Mouse (Mus musculus) kidney, embryonic 16.5 days (tissue): Measurements from ENCODE around the gene Amer2. TPM values are rescaled to one million over a fixed set of nuclear protein-coding genes. Genes with fewer than 3 reads are reported as not detected.

ENCODE experiments used
- ATAC-seq: fragments of 200-750 bp; cut with Nextera tagmentation; 2 replicates; pipeline ENCODE4 v1.8.0; 2017; ENCODE audit warnings: moderate TSS enrichment; ENCODE audit not compliant: low FRiP score, low TSS enrichment
- H3K27ac ChIP-seq: fragments of 300-500 bp; sonication (generic); 2 replicates; pipeline ENCODE4 v1.5.1; 2014; ENCODE audit warnings: low read length
- H3K27me3 ChIP-seq: fragments of 300-500 bp; sonication (generic); 2 replicates; pipeline ENCODE4 v1.6.1; 2014; ENCODE audit warnings: low read length, control low read depth, mixed read lengths; ENCODE audit not compliant: insufficient read depth
- H3K36me3 ChIP-seq: fragments of 300-500 bp; sonication (generic); 2 replicates; pipeline ENCODE4 v1.6.1; 2014; ENCODE audit warnings: low read length, control low read depth, mixed read lengths; ENCODE audit not compliant: insufficient read depth
- H3K4me1 ChIP-seq: fragments of 300-500 bp; sonication (generic); 2 replicates; pipeline ENCODE4 v1.6.1; 2014; ENCODE audit warnings: low read length, control low read depth, mixed read lengths; ENCODE audit not compliant: insufficient read depth
- H3K4me2 ChIP-seq: fragments of 300-500 bp; sonication (generic); replicated peaks from 2 replicates; pipeline ENCODE4 v1.6.1; 2014; ENCODE audit warnings: low read depth, low read length
- H3K4me3 ChIP-seq: fragments of 300-500 bp; sonication (generic); 2 replicates; pipeline ENCODE4 v1.5.1; 2014; ENCODE audit warnings: mild to moderate bottlenecking, low read length
- H3K9ac ChIP-seq: fragments of 300-500 bp; sonication (generic); replicated peaks from 2 replicates; pipeline ENCODE4 v1.6.1; 2014; ENCODE audit warnings: low read length
- H3K9me3 ChIP-seq: fragments of 300-500 bp; sonication (generic); 2 replicates; pipeline ENCODE4 v1.6.1; 2016; ENCODE audit warnings: low read length, control low read depth
- WGBS: fragments of 180-500 bp; shearing (Covaris S2); extraction: QIAGEN DNeasy Blood & Tissue Kit; methylation state at CpG from one replicate; pipeline ENCODE4 v1.1.7; 2014; 5-methylcytosine and 5-hydroxymethylcytosine counted together
- polyA plus RNA-seq: library from polyadenylated mRNA; unstranded; fragments of >200 nt; fragmentation: Nextera tagmentation; extraction: Ambion mirVana; gene quantifications from 2 replicates; pipeline ENCODE4 v1.2.1, GENCODE M21; 2015

Gene Amer2
- polyA plus RNA-seq, 1 experiment from 2014 or later, result 1.7 TPM

DNA sequence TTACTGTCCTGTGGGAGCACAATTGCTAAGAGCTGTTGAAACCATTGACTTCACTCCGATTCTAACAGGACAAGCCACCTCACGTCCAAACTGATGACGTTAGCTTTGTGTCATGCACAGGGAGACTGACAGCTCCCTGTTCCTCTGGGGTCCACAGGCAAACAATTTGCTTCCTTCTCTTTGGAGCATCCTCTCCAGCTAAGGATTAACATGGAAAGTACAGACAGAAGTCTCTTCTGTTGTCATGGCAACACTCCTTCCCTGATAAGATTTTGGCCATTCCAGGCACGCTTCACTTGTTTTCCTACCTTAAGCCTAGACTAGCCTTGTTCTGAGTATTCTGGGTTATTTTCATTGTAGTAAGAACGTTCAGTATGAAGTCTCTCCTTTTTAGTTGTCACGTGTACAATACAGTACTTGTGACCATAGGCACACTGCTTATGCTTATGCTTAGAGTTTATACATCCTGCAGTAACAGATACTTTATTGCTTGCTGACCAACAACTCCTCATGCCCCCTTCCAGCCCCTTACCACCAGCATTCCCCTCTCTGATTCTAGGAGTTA, 12.1 kb downstream of the Amer2 start:
- Histone ChIP-seq H3K27me3 (peaks cover 2% of the 10 kb centered on the region), H3K9me3 (no peaks in the 10 kb centered on the region), H3K36me3 (no peaks in the 10 kb centered on the region), H3K4me1 (peaks cover 8% of the 10 kb centered on the region; the same call in 1 of the 2 replicates), H3K27ac (no peak overlapping the region), H3K4me2 (no peak overlapping the region), H3K9ac (no peak overlapping the region), H3K4me3 (no peak overlapping the region)
- no peak for ATAC-seq
- WGBS, result 56% methylated on average over 6 of the region's 6 CpGs

DNA sequence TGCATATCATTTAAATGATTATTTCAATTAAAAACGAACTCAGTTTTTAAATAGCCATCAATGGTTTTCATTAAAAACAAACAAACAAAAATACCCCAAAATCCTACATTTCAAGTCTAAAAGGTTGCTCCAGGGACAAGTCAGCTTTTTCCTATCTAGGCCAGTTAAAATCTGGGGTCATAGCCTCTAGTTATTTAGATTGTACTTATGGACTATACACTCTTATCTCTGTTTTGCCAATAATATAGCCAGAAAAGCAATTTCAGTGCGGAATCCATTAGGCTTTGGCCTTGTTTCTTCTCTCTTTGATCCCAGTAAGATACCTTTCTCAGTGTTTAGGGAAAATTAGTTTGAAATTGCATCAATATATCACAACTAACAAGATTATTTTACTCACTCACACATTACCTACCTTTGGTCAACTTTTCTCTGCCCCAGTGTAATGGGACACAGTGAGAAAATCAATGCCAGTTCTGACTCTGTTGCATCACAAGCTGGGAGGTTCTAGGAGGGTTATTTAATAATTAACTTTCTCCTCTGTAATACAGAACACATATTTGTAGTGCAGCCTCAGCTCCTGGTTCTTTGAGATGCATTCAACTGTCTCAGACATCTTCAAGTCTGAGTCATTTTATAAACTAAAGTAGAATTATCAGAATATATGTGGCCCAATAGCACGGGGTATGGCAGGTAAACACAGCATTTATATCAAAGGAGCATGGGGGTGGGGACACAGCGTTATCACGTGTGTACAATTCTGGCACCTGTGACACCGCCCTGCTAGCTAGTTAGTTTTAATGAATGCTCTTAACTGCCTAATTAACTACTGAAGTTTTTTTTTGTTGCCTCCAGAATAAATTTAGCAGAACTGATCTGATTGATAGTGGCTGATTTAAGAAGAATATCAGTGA, 13.8 kb downstream of the Amer2 start:
- no peak overlapping the region for H3K4me2 ChIP-seq
- 74% methylated on average over 6 of the region's 6 CpGs for WGBS

DNA sequence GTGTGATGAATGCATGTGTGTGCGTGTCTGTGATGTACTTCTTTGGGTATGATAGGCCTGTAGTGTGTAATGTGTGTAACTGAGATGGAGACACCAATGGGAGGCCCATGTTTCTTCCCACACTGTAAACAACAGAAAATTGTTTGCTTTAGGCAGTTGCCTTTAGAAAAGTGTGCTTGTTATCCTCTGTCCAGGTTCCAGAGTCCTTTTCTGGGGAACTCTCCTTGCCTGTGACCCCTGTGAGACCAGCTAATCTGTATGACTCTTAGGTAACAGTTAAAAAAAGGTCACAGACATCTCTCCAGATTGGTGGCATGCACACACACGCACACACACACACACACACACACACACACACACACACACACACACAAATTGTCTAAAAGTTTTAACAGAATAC, 15.3 kb downstream of the Amer2 start:
- no peak overlapping the region for H3K27ac ChIP-seq
- 77% methylated on average over 2 of the region's 2 CpGs for WGBS
- ATAC-seq, result no peak
- H3K36me3 ChIP-seq, result no peaks in the 10 kb centered on the region
- H3K4me3 ChIP-seq, result no peak overlapping the region
- H3K9me3 ChIP-seq, result no peaks in the 10 kb centered on the region
- H3K4me1 ChIP-seq, result peaks cover 8% of the 10 kb centered on the region; the same call in 1 of the 2 replicates
- H3K9ac ChIP-seq, result no peak overlapping the region
- no peaks in the 10 kb centered on the region for H3K27me3 ChIP-seq
- no peak overlapping the region for H3K4me2 ChIP-seq

More for the DNA sequence above, 13.8 kb downstream of the Amer2 start:
- Histone ChIP-seq H3K4me3 (no peak overlapping the region), H3K4me1 (peaks cover 8% of the 10 kb centered on the region; the same call in 1 of the 2 replicates), H3K27me3 (no peaks in the 10 kb centered on the region), H3K9ac (no peak overlapping the region), H3K36me3 (no peaks in the 10 kb centered on the region), H3K27ac (no peak overlapping the region), H3K9me3 (no peaks in the 10 kb centered on the region)
- ATAC-seq, result no peak

DNA sequence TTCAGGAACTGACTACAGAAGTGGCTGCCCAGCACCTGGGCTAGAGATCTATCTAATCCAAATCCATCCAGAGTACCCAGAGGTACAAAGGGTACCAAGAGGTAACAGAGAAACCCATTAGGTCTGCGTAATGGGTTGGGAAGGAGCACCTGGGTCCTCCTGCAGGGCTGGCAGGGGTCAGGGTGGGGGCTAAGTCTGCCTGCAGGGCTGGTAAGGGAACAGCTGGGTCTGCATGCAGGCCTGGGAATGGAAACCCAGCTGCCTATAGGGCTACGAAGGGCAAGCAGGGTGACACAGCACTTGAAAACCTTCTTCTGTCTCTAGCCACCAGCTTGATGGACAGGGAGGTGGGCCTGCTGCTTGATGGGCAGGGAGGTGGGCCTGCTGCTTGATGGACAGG, 19.1 kb downstream of the Amer2 start:
- ATAC-seq, result no peak
- Histone ChIP-seq H3K9me3 (no peaks in the 10 kb centered on the region), H3K27me3 (no peaks in the 10 kb centered on the region), H3K27ac (no peak overlapping the region), H3K4me2 (no peak overlapping the region), H3K9ac (no peak overlapping the region), H3K36me3 (no peaks in the 10 kb centered on the region), H3K4me1 (0 out of 2 replicates have a peak, but pooled peaks cover under 1% of the 10 kb centered on the region), H3K4me3 (no peak overlapping the region)
- WGBS, result 68% methylated on average over 2 of the region's 2 CpGs

DNA sequence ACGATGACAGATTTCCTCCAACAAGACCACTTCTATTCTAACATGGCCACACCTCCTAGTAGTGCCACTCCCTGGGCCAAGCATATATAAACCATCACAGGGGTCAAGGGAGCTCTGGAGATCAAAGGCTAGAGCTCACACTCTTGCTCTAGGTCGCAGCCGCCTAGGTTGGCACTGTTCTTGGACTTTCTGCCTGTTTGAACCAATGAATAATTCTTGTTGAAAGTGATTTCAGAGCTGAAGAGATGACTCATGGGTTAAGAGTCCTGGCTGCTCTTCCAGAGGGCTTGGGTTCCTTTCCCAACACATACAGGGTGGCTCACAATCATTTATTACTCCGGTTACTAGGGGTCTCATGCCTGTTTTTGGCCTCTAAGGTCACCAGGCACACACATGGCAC, 24.3 kb downstream of the Amer2 start:
- Histone ChIP-seq H3K4me3 (no peak overlapping the region), H3K9ac (no peak overlapping the region), H3K27ac (no peak overlapping the region), H3K27me3 (0 out of 2 replicates have a peak, but pooled peaks cover 2% of the 10 kb centered on the region), H3K4me2 (no peak overlapping the region), H3K36me3 (no peaks in the 10 kb centered on the region), H3K4me1 (no peaks in the 10 kb centered on the region), H3K9me3 (no peaks in the 10 kb centered on the region)
- 84% methylated on average over 4 of the region's 4 CpGs for WGBS
- ATAC-seq, result no peak

DNA sequence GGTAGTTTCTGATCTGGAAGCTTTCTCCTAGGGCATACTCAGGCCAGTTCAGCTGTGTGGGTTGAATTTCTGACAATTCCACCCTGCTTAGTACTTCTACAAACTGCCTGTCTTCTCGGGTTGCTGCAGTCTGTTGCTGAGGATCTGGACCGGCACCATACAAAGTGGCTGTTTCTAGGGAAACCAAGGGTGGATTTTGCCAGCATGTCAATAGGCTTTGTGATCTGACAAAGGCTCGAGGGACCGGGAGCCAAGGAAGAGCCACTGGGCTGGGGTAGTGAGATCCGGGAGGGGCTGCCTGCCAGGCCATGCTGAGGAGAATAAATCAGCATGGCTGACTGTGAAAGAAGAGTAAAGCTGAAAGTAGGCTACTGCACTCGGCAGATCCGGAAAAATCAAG, 25.8 kb downstream of the Amer2 start:
- no peaks in the 10 kb centered on the region for H3K9me3 ChIP-seq
- no peak overlapping the region for H3K4me2 ChIP-seq
- no peak for ATAC-seq
- no peaks in the 10 kb centered on the region for H3K36me3 ChIP-seq
- H3K4me1 ChIP-seq, result no peaks in the 10 kb centered on the region
- no peak overlapping the region for H3K27ac ChIP-seq
- 0 out of 2 replicates have a peak, but pooled peaks cover 2% of the 10 kb centered on the region for H3K27me3 ChIP-seq
- H3K9ac ChIP-seq, result no peak overlapping the region
- WGBS, result 24% methylated on average over 7 of the region's 7 CpGs
- no peak overlapping the region for H3K4me3 ChIP-seq

DNA sequence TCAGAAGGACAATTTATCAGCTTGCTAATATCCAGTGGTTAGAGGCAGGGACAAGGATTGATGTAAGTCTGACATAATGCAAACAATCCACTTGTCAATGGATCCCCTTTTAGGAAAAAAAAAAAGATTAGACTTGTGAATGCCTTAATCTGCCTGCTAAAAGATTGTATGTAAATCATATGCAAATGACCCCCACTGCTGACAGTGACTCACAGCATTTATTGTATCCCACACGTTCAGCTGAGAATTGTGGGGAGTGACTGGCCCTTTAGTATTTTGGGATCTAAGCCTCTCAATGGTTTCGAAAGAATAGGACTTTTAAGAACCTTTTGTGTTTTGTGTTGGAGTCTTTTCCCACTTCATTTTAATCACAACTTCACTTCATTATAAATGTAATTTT, 30.2 kb downstream of the Amer2 start:
- Histone ChIP-seq H3K4me2 (no peak overlapping the region), H3K27me3 (0 out of 2 replicates have a peak, but pooled peaks cover 2% of the 10 kb centered on the region), H3K4me3 (no peak overlapping the region), H3K9ac (no peak overlapping the region), H3K9me3 (no peaks in the 10 kb centered on the region), H3K27ac (no peak overlapping the region), H3K4me1 (no peaks in the 10 kb centered on the region), H3K36me3 (no peaks in the 10 kb centered on the region)
- ATAC-seq, result no peak
- 74% methylated on average over 2 of the region's 2 CpGs for WGBS

DNA sequence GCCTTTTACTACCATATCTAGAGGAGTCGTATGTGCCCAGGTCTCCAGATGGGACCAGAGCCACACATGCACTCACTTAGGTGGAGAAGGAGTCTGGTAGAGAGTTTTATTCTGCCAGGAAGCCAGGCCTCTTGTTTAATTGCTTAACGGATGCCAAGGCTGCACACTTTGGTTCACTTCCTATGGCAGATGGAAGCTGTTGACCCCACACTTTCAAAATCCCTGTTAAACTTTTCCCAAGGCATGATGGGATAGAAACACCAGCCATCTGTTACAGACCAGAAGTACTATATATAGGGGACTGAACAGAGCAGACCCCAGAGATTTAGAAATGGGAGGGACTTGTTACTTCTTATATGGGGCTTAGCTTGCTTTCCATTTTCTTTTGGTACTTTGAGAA, 32.8 kb downstream of the Amer2 start:
- Histone ChIP-seq H3K27ac (no peak overlapping the region), H3K4me1 (peaks cover 12% of the 10 kb centered on the region), H3K9me3 (no peaks in the 10 kb centered on the region), H3K9ac (no peak overlapping the region), H3K27me3 (no peaks in the 10 kb centered on the region), H3K4me2 (no peak overlapping the region), H3K4me3 (no peak overlapping the region), H3K36me3 (no peaks in the 10 kb centered on the region)
- 87% methylated on average over 2 of the region's 2 CpGs for WGBS
- no peak for ATAC-seq

DNA sequence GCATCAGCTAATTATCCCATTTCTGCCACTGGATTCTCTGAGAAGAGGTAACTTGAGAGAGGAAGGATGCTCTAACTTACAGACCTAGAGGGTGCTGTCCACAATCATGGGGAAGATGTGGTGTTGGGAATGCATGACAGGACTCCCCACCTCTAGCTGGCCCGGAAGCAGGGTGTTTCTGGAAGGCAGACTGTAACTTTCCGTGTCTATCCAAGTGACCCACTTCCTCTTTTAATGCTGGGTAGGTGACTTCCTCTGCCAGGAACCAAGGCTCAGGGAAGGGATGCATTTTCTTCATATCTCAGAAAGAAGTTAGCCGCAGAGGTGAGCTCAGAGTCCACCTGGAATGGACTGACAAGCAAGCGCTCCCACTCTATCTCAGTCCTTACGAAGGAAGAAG, 33.5 kb downstream of the Amer2 start:
- H3K4me1 ChIP-seq, result peaks cover 12% of the 10 kb centered on the region
- H3K4me3 ChIP-seq, result no peak overlapping the region
- H3K9me3 ChIP-seq, result no peaks in the 10 kb centered on the region
- WGBS, result 89% methylated on average over 5 of the region's 5 CpGs
- H3K9ac ChIP-seq, result no peak overlapping the region
- H3K27me3 ChIP-seq, result no peaks in the 10 kb centered on the region
- H3K36me3 ChIP-seq, result no peaks in the 10 kb centered on the region
- no peak overlapping the region for H3K27ac ChIP-seq
- no peak for ATAC-seq
- H3K4me2 ChIP-seq, result no peak overlapping the region

DNA sequence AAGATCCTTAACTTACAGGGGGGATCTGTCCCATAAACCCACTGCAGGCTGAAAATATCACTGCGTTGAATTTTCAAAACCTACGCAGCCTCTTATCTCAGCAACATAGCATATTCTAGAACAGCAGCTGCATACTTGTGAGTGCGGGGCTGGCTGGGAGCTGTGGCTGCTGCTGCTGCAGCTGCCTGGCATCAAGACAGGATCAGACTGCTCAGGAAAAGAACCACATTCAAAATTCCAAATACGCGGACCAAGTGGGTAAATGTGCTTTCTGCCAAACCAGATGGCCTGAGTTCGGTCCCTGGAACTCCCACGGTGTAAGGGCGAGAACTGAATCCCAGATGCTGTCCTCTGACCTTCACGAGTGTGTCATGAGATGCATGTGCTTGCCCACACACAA, 34.3 kb downstream of the Amer2 start:
- Histone ChIP-seq H3K4me1 (peaks cover 12% of the 10 kb centered on the region), H3K4me3 (no peak overlapping the region), H3K9me3 (no peaks in the 10 kb centered on the region), H3K9ac (no peak overlapping the region), H3K27ac (no peak overlapping the region), H3K36me3 (no peaks in the 10 kb centered on the region), H3K4me2 (no peak overlapping the region), H3K27me3 (no peaks in the 10 kb centered on the region)
- WGBS, result 71% methylated on average over 9 of the region's 9 CpGs
- ATAC-seq, result no peak
